Mouse (Mus musculus): ENCODE results near the gene 1700021F07Rik. TPM values are rescaled to one million over a fixed set of nuclear protein-coding genes. Genes with fewer than 3 reads are reported as not detected.

Gene 1700021F07Rik
- 4.2 TPM for polyA plus RNA-seq (2014; fragmentation: Illumina TruSeq; extraction: RNeasy Lipid Tissue Mini Kit (QIAGEN cat#74804); ENCODE audit: low read depth, low replicate concordance)

DNA sequence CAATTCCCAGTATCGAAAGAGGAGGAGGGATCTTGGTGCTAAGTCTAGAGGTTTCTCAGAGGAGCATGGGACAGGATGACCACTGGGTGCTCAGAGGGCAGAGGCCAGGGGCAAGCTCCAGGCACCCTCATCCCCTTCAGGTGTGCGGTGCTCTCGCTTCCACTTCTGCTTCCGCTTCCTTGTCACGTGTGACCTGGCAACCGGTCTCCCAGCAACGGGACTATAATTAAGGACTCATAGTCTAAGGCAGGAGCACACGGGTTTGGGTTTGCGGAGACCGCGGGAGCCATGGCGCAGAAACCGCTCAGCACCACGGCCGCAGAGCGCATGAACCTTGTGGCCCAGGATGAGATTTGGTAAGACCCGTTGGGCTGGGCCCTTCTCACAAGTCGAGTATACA lies at the start of gene 1700021F07Rik:
Gene 1700021F07Rik (plus strand): TSS at position 211 of the 400 bp plus-strand sequence.

Other genes with a start within 250 kb of the 1700021F07Rik start
- 52.7 TPM for gene Pmepa1, start 246.1 kb upstream of the 1700021F07Rik start, polyA plus RNA-seq (2014; fragmentation: Illumina TruSeq; extraction: RNeasy Lipid Tissue Mini Kit (QIAGEN cat#74804); ENCODE audit: low read depth, low replicate concordance)
- 6.3 TPM for gene Ankrd60, start 55.8 kb downstream of the 1700021F07Rik start, polyA plus RNA-seq (2014; fragmentation: Illumina TruSeq; extraction: RNeasy Lipid Tissue Mini Kit (QIAGEN cat#74804); ENCODE audit: low read depth, low replicate concordance)
- gene Rab22a, start 137.2 kb downstream of the 1700021F07Rik start, polyA plus RNA-seq (2014; fragmentation: Illumina TruSeq; extraction: RNeasy Lipid Tissue Mini Kit (QIAGEN cat#74804); ENCODE audit: low read depth, low replicate concordance): 20.0 TPM
- 5.2 TPM for gene 1700010B08Rik, start 196.8 kb downstream of the 1700021F07Rik start, polyA plus RNA-seq (2014; fragmentation: Illumina TruSeq; extraction: RNeasy Lipid Tissue Mini Kit (QIAGEN cat#74804); ENCODE audit: low read depth, low replicate concordance)
- 63.9 TPM for gene Vapb, start 214.9 kb downstream of the 1700021F07Rik start, polyA plus RNA-seq (2014; fragmentation: Illumina TruSeq; extraction: RNeasy Lipid Tissue Mini Kit (QIAGEN cat#74804); ENCODE audit: low read depth, low replicate concordance)

Data from adipose tissue, adult 10 weeks (tissue).